Mouse (Mus musculus): ENCODE measurements around the gene Pradc1.
A peak's percentile ranks its signal among the peaks of the same experiment; 100 is the strongest.

The Pradc1 gene

DNA sequence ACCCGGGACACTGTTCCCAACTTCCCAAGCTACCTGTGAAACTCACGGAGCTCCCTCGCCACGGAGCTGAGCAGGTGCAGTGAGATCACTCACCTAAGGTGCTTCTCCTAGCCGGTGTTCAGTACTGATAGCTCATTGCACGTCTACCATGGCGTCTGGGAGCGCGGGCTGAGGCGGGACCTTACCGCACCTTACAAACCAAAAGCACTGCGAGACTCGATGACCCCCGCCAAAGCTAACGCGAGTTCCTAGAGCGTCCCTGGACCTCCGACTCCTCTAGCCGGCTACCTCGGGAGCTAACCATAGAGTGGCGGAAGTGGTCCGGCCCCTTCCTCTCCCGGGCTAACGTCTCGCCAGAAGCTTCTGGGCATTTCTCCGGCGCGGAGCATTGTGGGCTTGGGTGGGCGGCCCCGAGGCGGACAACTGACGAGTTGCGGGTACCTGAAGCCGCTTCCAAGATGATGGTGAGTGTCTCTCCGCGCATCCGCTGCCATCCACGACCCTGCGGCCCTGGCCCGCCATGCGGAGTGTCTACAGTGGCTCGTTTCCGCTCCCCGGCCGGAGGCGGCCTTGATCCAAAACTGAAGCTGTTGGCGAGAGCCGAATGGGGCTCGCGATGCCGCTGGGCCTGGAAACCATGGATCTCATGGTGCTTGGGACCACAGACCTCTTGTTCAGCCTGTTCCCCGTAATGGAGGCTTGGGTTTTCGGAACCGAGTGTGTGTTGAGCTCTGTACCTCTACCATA, at the start of gene Pradc1:
Pradc1 (minus strand) TSS at position 307 of the 747 bp plus-strand sequence.
- peak; percentile 99 for DNase-seq (ENCODE audit: low spot score)

- DNase-seq (ENCODE audit: low spot score): no peak
Observed at GRCm38 (mm10) chr6:85500416-85500815, 48.6 kb upstream of the Pradc1 start.

DNA sequence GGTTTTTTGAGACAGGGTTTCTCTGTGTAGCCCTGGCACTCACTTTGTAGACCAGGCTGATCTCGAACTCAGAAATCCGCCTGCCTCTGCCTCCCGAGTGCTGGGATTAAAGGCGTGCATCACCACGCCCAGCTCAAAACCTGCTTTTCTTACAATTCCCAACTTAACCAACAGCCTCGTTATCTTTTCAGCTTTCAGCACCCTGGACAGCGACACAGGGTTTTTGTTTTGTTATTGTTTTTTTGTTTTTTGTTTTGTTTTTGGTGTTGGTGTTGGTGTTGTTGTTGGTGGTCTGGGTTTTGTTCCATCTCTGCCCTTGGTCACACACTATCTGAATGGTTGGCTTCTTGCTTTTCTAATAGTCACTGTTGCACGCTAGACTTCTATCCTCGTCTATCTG, 46.4 kb upstream of the Pradc1 start:
- no peak for DNase-seq (ENCODE audit: low spot score)

GRCm38 (mm10) chr6:85496976-85497375, 45.2 kb upstream of the Pradc1 start:
- DNase-seq (ENCODE audit: low spot score): no peak

GRCm38 (mm10) chr6:85491606-85492005, 39.8 kb upstream of the Pradc1 start:
- no peak for DNase-seq (ENCODE audit: low spot score)

GRCm38 (mm10) chr6:85490252-85490651, 38.5 kb upstream of the Pradc1 start:
- no peak for DNase-seq (ENCODE audit: low spot score)

DNA sequence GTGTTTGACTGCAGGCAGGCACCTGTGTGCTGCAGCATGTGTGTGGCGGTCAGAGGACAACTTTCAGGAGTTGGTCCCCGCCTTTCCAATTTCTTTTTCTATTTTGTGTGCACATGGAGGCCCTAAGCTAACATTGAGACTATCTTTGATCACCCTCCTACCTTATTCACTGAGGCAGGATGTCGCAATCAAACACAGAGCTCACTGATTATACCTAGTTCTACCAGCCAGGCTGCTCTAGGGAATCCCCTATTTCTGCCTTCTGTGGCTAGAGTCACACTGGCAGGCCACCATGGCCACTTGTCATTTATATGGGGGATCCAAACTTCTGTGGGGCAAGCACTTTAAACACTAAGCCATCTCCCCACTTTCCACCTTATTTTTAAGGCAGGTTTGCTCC, 37.9 kb upstream of the Pradc1 start:
- DNase-seq (ENCODE audit: low spot score): no peak

- DNase-seq (ENCODE audit: low spot score): no peak
Observed at GRCm38 (mm10) chr6:85488510-85488909, 36.7 kb upstream of the Pradc1 start.

- no peak for DNase-seq (ENCODE audit: low spot score)
Observed at GRCm38 (mm10) chr6:85485738-85486137, 34.0 kb upstream of the Pradc1 start.

DNA sequence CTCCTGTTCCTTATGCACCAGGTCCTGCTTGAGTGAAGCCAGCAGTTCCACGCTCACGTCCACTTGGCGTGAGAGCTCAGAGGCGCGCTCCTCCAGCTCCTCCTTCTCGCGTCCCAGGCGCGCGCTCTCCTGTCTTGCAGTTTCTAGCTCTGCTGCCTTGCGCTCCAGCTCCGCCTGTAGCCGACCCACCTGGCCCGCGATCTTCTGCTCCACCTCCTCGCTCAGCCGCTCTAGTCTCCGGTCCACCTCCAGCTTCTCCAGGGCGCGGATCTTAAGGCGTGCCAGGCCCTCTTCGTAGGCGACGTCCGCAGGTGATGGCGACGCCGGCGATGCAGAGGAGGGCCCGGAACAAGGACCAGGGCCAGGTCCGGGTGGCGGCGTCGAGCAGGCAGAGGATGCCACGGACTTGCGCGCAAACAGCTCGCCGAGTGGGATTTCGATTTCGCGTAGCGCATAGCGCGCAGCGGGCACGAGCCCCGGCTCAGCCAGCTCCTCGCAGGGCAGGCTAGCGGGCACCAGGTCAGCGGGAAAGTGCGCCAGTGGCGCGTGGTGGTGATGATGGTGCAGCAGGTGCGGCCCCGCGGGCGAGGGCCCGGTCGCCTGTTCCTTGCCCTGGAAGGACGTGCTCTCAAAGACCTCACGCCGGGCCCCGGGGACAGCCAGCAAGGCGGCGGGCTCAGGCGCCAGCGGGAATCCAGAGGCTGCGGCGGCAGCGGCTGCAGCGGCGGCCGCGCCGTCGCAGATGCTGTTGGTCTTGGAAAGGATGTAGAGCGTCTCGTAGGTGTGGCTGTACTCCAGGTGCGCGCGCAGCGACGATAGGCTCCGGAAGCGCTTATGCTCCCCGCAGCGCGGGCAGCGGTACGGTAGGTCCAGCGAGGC, 32.3 kb upstream of the Pradc1 start:
- DNase-seq (ENCODE audit: low spot score): no peak

DNA sequence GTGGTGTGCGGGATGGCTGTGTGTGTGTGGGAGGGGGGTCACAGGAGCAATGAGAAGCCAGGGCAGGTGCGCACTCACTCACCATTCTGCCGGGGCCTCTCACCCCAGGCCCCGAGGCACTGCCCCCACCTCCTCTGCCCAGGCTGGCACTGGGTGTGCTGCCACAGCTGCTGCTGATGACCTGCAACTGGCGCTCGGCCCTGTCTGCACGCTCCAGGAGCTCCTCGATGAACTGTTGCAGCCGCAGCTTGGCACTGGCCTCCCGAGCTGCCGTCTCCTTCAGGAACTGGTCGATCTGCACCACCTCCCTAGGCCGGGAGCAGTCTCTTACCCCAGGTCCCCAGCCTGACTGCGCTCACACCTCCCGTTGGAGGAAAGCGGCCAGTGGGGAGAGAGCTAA, 28.9 kb upstream of the Pradc1 start:
- DNase-seq (ENCODE audit: low spot score): no peak

GRCm38 (mm10) chr6:85479979-85480378, 28.2 kb upstream of the Pradc1 start:
- DNase-seq (ENCODE audit: low spot score): no peak

GRCm38 (mm10) chr6:85478416-85478815, 26.6 kb upstream of the Pradc1 start:
- no peak for DNase-seq (ENCODE audit: low spot score)

GRCm38 (mm10) chr6:85477366-85477917, 25.7 kb upstream of the Pradc1 start:
- no peak for DNase-seq (ENCODE audit: low spot score)

DNA sequence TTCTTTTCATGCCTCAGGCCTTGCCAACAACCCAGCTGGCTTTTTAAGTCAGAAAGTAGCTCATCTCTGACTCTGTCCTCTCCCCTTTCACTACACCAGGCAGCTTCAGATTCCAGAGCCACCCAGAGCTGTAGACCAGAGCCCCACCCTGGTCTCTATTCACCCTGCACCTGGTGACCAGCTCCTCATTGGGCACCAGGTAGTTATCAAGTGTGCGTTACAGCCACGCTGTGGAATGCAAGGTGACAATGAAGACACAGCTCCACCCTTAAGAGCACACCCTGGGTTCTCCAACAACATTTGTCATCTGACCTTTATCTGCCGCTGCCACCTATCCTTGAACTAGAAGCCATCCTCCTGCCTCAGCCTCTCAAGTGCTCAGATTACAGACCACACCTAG, 23.8 kb upstream of the Pradc1 start:
- no peak for DNase-seq (ENCODE audit: low spot score)

DNA sequence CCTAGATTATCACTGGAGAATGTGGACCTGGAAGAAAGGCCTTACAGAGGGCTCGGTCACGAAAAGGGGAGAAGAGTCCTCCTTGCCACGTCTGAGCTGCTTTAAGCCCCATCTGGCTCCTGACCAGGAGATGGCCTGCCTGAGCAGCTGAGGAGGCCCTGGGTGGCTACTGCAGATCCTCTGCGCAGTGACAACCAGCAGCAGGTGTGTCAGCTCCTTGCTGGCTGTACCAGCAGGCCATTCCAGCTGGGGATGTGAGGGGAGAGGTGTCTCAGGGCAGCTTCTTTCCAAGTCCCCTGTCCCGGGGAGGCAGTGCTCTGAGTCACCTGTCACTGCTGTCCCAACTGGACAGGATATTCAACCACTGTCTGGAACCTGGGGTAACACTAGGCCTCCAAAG, 20.8 kb upstream of the Pradc1 start:
- no peak for DNase-seq (ENCODE audit: low spot score)

DNA sequence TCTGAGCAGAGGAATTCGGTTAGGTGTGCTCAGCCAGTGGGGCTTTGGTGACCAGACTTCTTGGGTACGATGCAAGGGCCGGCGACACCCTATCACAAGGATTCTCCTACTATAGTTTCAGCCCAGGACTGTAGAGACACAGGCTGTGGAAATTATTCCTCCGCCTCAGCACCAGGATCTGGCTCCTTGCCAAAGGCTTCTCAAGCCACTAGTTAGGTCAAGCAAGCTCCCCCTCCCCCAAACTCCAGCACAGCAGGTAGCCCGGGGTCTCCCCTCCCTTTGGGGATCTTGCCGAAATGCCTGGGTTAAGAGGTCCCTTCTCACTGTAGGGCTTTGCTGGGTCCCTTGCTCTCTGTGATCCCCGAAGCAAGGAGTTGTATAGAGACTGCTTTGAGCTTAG, 20.2 kb upstream of the Pradc1 start:
- DNase-seq (ENCODE audit: low spot score): no peak

DNA sequence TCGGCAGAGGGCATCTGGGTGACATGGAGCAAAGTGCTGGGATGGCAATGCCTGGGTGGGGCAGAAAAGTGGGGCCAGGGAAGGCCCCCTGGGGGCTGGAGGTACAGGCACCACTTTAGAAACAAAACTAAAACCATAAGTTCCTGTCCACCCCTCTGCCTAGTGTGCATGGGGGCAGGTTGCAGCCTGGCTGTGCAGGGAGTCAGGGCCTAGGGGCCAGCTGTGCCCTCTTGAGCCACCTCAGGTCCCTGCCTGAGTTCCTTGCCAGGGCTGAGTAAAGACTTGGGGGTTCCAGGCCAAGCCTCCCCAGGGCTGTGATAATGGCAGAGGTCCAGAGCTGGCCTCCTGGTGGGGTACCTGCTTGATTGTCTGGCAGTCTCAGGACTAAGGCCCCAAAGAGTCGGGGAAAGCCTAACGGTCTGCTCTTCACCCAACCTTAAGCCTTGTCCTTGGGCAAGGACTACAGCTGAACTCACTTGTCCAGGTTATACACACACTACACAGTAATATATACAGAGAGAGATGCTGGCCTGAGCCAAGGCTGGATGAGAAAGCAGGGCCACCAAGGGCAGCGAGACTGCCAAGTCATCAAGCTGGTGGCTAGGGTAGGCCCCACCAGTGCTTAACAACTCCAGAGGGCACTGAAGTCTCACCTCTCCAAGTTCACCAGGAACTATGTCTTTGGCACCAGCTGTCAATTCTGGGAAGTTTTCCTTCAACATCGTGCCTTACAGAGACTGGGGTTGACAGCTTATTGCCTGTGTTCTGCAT, 18.1 kb upstream of the Pradc1 start:
- no peak for DNase-seq (ENCODE audit: low spot score)

DNA sequence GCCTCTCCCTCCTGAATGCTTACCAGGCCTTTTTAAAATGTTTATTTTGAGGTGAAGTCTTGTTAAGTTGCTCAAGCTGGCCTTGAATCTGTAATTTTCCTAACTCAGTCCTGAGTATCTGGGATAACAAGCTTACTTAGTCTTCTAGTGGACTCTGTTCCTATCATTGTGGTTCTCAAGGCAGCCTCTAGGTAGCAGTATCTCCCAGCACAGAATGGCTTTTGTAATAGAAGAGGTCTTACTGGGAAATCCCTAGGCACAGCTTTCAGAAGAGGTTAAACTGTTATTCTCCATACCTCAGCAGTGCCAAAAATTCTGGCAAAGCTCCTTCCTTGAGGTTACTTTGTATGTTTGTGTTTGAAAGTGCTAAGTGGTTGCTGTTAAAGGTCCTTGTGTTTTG, 13.6 kb upstream of the Pradc1 start:
- DNase-seq (ENCODE audit: low spot score): no peak

DNA sequence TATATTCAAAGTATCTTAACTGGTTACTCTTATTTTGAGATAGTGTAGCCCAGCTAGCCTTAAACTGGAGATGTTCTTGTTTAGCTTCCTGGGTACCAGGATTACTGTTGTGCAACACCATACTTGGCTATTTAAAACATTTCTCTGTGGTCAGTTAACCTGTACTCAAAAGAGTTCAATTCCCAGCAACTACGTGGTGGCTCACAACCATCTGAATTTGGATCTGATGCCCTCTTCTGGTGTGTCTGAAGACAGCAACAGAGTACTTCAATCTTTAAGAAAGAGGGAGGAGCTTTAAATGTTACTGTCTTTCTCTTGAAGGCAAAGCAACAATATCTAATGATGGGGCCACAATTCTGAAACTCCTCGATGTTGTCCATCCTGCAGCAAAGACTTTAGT, 7.9 kb upstream of the Pradc1 start:
- DNase-seq (ENCODE audit: low spot score): no peak

DNA sequence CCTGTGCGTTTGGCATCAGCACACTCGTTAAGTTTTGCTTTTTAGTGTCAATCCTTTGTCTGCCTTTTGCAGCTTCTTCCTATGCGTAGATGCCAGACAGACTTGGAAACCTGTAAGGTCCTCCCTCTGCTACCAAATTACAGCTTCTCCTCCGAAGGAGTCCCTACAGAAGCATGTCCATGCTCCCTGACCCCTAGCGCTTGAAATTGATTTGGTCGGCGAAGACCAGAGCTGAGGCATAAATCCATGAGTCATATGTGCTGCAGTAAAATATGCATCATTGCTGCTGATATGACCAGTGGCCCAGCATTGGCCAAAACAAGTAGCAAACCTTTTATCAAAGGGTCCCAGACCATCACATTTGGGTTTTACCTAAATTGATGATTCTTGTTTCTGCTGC, 1.0 kb upstream of the Pradc1 start:
- no peak for DNase-seq (ENCODE audit: low spot score)

GRCm38 (mm10) chr6:85452411-85452665, 568 bp upstream of the Pradc1 start:
- no peak for DNase-seq (ENCODE audit: low spot score)

All from yolk sac, embryonic 10.5 days (tissue).